Mouse (Mus musculus): Measurements from ENCODE around the gene Spib.
A peak's percentile ranks its signal among the peaks of the same experiment; 100 is the strongest.

DNA sequence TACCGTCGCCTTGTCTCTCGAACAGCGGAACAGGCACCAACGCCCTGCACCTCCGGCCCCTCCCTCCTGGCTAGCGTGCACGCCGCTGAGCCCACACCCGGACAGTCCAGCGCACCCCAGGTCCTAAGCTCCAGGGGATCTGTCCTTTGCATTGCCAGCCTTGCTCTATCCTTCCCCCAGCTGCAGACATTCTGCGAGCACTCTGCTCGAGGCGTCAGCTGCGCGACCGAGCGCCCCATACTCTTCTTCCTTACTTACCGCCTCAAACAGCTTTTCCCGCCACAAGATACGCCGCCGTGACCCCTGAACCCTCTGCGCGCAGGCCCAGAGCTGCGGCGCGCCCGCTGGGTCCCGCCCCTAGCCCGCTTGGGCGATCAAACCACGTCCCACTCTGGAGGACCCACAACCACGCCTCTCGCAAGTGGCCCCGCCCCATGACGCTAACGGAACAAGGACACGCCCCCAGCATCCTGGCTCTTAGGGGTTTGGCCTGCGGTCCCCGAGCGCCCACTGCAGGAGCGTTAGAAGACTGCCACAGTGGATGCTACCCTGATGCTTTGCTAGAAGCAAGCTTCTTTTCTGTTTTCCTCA lies 16.7 kb upstream of the Spib start, which contains the start of gene Pold1:
- TF ChIP-seq CTCF (IDR thresholded peaks at IDR 0.05; ENCODE audit: control insufficient read depth, insufficient read depth, insufficient read length) (peak; percentile 56), MYOG (IDR thresholded peaks at IDR 0.05; ENCODE audit: control insufficient read depth, extremely low read depth, insufficient read length) (no peak)

Measured in C2C12 (cell line).